Mouse (Mus musculus) spleen, adult 18-20 months (tissue): ENCODE data around the gene Vegfb.
"Not testable (repeated sequence)": the region's sequence is repeated elsewhere in the genome, so short reads cannot be mapped to it uniquely, and the experiment has no call there.

Source experiments
- DNase-seq, 2 experiments: peaks; one replicate each; pipeline ENCODE4 v3.0.0; 2022; ENCODE audit warnings: mixed read lengths in 2 of 2

Gene Vegfb

DNA sequence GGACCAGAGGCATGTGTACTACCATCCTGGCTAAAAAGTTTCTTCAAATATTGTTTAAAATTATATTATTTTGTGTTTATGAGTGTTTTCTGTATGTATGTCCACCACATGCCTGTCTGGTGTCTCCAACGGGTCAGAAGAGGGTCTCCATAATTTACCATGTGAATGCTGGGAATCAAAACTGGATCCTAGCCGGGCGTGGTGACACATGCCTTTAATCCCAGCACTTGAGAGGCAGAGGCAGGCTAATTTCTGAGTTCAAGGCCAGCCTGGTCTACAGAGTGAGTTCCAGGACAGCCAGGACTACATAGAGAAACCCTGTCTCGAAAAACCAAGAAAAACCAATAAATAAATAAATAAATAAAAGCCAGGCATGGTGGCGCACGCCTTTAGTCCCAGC is 3.7 kb upstream of the Vegfb start:
- DNase-seq, result not testable (repeated sequence)

DNA sequence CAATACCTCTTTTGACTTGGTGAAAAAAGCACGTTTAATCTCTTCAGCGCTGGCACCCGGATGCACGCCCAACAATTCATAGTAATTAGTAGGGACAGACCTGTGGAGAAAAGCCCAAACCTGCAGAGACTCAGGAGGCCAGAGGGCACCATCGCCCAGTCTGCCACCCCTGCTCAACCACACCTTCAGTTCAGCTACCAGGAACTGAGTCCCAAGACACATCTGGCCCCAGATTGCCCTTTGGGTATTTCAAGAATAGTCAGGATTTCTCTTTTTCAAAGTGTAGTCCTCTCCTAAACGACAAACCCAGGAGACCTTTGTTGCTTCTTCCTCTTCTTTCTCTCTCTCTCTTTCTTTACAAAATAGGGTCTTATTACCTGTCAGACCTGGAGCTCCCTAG is 3.3 kb upstream of the Vegfb start:
- no peak for DNase-seq

DNA sequence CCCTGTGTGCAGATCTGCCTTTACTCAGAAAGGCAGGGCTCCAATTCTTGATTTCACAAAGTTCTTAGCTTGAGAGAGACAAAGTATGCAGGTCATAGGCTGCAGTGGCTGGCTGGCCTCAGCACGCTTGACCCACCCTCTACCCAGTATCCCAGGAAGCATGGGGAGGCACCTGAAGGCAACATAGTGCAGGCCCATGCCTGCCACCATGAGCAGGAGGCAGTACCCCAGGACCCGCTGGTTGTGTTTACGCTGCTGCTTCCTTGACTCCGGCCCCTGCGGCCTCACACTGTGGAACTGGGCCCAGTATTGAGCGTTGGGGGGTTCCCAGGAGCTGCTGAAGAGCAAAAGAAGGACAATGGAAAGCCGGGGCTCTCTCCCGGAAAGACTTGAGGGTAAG is 1.8 kb upstream of the Vegfb start:
- DNase-seq, result no peak

DNA sequence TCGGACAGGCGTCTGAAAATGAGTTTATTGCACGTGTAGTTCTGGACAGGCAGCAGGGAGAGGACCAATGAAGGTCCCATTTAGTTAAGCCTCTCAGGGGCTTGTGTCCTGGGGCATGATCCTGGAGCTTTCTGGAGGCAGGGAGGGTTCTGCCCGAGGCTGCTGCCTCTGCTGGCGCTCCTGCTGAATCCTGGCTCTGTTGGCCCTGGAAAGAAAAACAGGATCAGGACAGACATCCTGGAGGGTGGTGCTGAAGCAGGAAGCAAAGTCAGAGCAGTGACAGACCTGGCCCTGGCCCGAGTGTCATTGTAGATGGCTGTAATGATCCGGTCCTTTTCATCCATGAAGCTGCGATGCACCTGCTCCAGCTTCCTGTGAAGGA is 444 bp upstream of the Vegfb start:
- no peak for DNase-seq

DNA sequence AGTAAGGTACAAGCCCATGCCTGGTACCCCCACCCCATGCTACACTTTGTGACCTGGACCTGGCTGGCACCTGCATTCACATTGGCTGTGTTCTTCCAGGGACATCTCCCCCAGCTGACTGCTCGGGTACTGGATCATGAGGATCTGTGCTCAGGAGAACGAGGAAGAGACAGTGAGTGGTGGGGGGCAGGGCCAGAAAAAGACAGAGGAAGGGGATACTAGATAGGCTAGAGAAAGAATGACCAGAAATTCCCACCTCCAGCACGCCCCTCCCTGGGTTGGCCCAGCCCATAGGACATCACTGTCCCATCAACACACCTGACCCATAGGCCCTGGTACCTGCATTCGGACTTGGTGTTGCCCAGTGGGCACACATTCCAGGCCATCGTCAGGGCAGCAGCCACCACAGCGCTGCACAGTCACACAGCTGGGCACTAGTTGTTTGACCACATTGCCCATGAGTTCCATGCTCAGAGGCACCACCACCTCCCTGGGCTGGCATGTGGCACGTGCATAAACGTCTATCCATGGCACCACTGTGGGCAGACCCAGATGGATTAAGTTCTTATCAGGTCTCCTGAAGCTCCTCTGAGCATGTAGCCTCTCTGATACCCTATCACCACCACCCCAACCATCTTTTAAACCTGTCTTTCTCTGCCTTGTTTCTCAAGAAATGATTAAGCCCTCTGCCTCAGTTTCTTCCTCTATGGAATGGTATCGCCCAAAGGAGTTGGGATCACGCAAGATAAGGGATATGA is 1.3 kb downstream of the Vegfb start:
- no peak for DNase-seq

DNA sequence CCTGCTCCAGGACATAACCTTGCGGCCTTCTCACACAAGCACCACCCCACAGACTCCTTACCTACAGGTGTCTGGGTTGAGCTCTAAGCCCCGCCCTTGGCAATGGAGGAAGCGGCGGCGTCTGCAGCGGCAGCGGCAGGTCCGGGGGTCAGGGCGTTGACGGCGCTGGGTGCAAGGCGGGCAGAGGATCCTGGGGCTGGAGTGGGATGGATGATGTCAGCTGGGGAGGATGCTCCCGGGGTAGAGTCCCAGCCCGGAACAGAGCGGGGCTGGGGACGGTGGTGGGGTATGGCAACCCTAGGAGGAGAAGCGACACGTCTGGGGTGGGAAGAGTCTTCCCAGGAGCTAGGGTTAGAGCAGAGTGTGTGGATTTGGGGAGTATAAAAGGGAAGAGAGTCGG is 2.2 kb downstream of the Vegfb start:
- DNase-seq, result no peak

DNA sequence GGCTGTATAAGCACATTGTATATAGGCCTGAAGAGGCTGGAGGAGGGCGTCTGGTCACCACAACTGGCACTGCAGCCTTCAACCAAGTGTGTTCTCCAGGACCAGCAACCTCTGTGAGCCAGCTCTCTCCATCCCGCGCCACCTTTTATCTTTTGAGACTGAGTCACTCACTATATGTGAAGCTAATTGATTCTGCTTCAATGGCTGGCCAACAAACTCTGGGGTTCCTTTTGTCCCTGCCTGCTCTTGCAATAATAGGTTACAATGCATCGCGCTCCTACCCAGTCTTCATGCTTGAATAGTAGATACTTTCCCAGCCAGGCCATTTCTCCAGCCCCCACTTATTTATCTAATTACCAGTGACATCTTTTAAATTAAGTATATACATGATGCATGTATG is 3.8 kb downstream of the Vegfb start:
- no peak for DNase-seq

DNA sequence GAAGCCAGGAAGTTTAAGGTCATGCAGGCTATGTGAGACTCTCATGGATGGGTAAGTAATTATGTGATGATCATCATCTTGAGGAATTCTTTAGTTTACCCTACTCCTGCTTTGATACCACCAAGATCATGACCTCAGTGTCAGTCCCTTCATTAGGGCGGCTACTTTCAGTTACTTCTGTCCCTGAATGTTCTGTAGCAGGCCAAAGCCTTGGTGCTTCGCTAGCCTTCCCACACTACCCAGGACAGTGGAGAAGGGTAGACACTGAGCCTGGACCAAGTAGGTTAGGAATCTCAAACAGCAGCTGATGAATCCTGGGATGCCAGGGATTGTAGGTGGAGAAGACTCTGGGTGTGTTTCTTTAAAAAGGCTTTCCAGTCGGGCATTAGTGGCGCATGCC is 6.0 kb downstream of the Vegfb start:
- no peak for DNase-seq

DNA sequence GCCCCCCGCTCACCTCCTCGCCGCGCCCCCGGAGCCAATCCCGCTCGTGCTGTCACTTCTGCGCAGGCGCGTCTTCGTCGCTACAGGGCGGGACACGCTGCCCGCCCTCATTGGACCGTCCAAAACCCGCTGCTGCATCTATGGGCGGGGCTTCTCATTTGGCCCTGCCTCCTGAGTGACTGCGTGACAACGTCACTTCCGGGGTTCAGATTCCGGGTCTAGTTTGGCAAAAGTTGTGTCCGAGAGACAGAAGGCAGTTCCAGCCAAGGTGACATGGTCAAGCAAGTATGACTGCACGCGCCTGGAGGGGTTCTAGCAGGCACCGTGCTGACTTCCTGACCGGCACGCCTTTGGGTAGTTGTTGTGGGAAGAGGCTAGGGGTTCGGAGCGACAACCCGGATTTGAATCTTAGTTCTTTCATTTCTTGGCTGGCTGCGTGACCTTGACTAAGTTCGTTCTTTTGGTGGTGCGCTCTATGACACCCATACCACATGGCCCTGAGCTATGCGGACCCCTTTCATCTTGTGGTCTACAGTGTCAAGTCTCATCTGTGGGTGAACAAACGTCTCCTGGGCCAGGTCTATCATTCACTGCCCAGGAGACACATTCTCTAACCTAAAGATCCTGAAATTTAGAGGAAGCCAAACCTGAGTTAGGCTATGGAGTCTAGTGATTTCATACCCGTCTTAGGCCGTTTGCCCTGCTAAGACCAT is 6.9 kb downstream of the Vegfb start, which contains the start of gene Fkbp2:
TSS of gene Fkbp2 (minus strand) at position 121 of the 713 bp plus-strand sequence.
- DNase-seq, result peak; percentile 97 to 98

DNA sequence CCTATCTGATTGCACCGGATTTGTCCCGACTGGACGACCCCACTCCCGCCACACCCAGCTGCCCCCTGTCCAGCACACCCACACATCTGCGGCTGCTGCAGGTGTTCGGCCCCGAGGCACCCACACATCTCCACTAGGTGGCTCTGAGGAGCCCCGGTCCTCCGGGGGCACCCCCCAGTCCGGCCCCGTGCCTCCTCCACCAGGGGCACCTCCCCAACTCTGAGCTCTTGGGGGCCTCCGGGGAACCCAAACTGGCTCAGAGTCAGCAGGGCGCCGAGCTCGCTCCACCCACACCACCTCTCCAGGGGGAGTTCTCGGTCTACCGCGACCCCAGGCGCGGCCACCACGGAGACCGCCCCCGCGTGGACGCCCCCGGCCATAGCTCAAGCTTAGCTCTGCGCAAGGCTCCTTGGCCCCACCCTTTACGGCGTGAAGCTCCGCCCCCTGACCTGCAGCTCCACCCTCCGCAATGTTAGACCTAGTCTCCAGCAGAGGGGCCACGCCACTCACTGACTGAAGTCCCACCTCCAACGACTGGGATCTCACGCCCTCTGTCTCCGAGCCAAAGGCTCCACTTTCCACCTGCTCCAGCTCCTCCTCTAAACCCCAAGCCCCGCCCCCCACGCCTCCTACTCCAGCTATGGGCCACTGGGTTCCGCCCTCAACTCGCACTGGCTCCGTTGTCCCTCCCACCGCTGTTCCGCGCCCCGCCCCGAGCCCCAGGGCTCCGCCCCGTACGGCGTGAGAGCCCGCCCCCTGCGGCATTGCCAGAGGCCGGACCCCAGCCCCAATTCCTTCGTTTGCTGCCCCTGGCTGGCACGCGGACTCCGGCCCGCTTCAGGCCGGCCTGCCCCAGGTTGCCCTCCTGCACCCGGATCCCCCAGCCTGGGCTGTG is 7.7 kb downstream of the Vegfb start:
- DNase-seq, result peak; percentile 99

DNA sequence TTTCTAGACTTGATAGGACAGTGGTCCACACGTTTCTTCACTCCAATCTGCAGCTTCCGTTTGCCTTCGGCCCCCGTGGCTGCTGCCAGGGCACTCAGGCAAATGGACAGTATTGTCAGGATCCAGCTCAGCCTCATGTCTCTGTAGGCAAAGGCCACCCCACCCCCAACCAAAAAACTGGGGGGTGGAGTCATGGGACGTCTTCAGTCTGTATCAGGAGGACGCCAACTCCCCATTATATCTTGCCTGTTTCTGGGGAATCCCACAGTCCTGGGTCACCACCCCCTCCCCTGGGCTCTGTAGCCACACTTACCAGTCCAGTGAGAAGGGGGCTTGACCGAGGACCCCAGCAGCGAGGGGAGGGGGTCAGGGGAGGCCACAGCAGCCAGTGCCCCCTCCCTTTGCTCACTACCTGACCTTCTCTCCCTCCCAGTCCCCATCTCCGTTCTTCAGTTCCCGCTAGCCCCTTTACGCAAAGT is 8.4 kb downstream of the Vegfb start:
- DNase-seq, result no peak

DNA sequence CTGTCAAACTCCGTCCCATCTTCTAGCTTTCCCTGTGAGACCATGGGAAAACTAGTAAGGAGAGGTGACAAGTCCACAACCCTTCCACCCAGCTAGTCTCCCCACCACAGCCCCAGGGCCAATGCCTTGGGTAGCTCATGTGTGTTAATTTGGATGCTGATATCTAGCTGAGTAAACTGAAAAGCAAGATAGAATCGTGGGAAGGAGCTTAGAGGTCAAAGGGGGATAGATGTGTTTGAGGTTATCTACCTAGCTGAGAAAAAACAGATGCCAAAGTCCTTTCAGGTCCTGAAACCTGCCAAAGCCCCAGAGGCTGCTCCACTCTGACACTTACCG is 8.8 kb downstream of the Vegfb start:
- DNase-seq, result no peak

DNA sequence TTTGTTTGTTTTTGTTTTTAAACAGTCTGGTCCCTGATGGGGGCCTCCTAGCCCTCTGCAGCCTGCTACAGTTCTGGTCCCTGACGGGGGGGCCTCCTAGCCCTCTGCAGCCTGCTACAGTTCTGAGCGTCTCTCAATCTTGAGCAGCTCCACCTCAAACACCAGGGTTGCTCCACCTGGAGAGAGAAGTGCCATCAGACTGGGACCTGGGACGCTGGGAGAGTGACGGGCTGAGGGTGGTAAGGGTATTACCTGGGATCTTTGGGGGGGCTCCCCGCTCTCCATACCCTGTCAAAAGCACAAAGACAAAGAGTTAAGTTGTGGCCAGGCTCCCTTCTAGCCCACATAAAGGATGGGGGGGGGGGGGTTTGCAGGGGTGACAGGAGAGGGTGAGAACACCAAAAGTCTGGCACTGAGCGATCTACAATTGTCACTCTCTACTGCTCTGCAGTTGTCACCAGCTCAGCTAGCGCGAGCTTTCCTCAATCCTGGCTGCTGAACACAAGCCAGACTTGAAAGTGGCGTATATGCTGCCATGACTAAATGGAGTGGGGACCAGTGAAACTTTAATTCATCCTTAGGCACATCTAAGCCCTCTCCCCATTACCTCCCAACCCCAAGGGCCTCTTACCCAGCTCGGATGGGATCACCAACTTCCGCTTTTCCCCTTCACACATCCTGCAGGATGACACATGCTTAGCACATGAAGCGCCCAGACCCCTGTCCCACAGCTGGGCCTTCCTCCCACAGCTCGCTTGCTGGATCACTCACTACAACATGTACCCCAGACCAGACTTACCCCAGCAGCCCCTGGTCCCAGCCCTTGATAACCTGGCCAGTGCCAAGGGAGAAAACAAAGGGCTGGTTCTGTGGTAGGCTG is 9.5 kb downstream of the Vegfb start:
- DNase-seq, result no peak

DNA sequence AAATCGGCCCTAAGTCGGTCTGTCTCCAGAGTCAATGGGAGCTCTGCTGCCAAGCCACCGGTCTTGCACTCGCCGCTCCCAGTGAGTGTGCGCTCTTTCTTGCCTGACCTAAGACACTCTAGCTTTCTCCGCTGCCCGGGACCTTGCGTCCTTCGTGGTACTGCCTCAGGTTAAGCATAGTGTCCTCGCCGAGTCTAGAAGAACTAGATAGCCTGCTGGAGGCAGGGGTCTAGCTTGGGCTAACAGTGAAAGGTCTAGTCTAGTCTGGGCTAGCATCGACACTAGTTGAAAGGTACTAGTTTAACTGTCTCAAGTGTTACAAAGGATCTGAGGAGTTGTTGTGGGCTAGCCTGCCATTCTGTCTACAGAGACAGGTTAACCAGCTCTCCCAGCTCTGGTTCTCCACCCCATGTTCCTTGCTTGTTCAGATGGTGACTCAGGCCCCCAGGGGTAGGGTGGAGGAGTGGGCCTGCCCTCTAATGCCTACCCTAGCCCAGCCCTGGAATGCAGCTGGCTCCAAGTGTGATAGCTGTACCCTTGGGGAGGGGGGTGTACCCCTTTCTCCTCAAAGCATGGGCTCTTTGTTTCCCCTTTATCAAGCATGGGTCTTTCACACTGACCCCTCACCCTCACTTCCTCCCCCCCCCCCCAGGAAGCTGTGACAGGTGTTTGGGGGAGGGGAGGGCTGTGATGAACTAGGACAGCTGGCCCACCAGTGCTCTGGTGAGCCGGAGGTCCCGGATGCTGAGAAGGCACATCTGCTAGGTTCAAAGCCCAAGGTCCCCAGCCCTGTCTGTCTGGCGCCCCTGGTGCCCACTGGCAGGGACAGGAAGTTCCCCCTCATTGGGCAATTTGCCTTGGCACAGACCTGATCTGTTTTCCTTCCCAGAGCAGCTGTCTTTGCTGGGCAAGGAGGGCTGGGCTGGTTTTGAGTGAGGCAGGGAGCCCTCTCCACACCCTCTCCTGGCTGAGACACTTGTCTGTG is 11.6 kb downstream of the Vegfb start, which contains the start of gene Plcb3:
TSS of gene Plcb3 (minus strand) at position 934 of the 985 bp plus-strand sequence.
- peak in 1 of 2 experiments; percentile 42 for DNase-seq

DNA sequence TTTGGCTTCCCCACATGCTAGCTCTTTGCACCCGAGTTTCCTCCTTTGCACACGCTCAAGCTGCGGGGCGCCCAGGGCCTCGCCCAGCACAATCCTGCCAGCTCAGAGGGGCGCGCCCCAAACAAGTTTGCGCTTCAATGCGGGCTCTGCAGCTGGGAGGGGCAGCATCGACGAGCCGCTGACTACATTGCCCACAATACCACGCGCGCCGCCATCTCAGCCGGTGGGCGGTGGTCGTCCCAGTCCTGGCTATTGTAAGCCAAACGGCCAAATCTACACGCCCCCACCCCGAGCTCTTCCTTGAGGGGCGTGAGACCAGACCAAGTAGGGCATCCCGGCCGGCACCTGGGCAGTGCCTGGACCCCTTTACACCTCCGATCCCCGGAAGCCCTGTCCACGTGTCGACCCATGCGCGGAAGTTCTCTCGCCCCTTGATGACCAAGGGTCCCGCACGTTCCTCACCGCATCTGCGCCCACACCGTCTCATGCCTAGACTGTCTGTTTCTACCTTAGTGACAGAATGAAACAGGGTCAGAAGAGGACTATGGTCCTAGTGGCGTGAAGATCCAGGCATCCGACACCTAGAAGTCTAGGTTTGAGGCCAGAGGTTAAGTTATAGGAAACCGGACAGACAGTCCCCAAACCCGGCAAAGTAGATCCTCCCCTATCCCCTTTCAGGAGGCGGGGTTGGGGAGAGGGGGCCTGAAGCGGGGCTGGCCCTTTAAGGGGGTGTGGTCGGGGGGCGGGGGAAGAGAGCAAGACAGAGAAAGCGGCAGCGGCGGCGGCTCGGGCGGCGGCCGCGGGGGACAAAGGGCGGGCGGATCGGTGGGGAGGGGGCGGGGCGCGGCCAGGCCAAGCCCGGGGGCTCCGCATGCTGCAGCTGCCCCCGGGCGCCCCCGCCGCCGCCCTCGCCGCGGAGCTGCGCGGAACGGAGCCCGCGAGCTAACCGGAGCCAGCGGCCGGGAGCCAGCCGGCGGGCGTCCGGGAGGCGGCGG is 12.9 kb downstream of the Vegfb start, which contains the start of gene Ppp1r14b:
TSS of gene Ppp1r14b (plus strand) at position 758 of the 995 bp plus-strand sequence.
- DNase-seq, result peak; percentile 64 to 75

DNA sequence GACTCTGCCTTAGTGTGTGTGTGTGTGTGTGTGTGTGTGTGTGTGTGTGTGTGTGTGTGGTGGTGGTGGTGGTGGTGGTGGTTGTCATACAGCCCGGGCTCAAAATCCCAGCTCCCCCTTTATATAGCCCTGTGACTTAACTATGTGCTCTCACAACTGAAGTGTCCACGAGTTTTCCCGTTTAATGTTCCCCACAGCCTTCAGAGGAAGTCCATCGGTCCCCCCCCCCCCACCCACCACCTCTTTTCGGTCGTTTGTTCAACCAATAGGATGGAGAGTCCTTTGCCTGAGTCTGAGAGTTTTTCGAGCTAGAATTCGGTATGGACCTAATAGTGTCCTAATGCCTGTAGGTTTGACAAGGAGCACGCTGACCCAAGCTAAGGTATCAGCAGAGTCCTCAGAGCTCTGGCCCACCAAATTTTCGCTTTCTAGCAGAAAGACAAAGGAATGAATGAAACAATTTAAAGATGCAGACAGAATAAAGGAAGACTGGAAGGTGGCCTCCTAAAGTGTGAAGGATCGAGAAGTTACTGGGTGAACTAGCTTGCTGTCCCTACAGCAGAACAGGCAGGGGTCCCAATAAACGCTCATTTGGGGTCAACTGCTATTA is 13.8 kb downstream of the Vegfb start:
- DNase-seq, result no peak

DNA sequence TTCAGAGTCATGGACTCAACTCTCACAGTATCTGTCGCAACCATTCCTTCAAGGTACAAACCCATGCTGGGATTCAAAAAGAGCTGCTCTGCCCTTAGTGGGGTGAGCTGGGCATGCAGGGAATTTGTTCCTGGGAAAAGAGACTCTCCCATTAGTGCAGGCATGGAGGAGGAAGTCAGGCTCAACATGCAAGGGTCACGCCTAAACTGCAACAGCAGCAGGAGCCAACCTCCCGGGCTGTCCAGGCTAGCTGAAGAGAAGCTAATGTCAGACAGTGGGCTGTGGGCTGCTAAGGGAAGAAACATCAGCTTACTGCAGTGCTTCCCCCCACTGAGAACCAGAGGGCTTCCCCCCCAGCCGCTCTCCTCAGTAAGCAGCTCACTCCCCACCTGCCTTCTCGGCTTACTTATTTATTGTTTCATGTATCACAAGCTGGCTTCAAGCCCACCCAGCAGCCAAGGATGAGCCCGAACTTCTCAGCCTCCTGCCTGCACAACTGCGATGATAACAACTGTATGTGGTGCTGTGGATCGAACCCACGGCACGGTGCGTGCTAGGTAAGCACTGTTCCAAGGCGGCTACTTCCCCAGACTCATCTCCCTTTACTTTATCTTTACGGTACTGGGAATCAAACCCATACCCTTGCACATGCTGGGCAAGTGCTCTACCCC is 15.1 kb downstream of the Vegfb start:
- no peak for DNase-seq

DNA sequence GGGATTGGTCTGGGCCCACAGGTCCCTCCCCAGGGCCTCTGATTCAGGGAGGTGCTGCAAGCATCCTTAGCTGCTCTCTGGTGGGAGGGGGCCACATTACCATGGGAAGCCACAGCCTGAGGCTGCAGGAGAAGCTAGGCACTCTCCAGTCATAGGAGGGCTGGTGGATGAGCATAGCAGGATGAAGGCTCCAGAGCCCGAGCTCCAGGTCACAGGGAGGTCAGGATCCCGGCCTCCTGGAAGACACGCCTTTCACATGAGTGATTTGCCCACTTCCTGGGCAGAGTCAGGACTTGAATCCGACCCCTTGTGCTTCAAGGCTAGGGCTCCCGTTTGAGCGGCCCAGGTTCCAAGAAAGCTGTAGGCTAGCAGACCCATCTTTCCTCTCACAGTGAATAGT is 15.8 kb downstream of the Vegfb start:
- DNase-seq, result no peak
